Mouse (Mus musculus) left cerebral cortex, adult 9 months (tissue): ENCODE measurements around the gene Macrod1.
"Not testable (repeated sequence)": the region's sequence is repeated elsewhere in the genome, so short reads cannot be mapped to it uniquely, and the experiment has no call there.

Experiments
- DNase-seq, 2 experiments: peaks; one replicate each; pipeline ENCODE4 v3.0.0; 2022; ENCODE audit warnings: low spot score in 2 of 2

Gene Macrod1

DNA sequence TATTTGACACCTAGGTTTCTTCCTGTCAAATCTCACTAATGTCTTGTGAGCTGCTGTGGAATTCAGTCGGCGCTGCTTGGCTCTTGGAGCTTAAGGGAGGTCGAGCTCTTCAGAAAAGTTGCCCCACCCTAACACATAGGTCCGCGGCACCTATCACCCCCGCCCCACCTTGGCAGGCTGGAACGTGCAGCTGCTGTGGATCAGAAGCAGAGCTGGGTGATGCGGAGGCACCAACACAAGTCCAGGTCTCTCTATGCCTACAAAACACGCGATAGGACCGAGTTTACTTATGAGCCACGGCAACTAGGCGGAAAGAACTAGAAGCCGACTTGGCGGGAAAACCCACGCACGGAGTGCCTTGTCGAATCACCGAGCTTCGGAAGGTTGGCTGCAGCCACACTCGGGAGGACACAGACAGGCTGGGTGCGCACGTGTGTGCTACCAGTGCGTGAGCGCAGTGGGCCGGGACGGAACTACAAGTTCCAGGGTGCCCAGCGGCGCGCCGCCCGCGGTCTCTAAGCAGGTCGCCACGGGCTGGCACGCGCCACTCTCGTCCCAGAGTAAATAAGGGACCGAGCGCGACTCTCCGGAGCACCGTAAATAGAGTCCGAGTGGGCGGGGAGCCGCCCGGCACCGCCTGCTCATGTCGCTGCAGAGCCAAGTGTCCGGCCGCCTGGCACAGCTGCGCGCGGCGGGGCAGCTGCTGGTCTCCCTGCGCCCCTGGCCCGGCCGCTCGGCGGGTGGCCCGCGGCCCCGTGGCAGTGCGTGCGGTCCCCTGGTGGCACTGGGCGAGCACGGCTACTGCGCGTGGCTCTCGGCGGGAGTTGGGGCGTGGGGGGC lies at the start of gene Macrod1:
TSS of gene Macrod1 (plus strand) at position 563 of the 840 bp plus-strand sequence.
- DNase-seq = peak; percentile 61 to 86

GRCm38 (mm10) chr19:7006892-7007593 lies 49.6 kb upstream of the Macrod1 start:
- no peak for DNase-seq

GRCm38 (mm10) chr19:7012426-7012825 lies 44.2 kb upstream of the Macrod1 start:
- DNase-seq = no peak

DNA sequence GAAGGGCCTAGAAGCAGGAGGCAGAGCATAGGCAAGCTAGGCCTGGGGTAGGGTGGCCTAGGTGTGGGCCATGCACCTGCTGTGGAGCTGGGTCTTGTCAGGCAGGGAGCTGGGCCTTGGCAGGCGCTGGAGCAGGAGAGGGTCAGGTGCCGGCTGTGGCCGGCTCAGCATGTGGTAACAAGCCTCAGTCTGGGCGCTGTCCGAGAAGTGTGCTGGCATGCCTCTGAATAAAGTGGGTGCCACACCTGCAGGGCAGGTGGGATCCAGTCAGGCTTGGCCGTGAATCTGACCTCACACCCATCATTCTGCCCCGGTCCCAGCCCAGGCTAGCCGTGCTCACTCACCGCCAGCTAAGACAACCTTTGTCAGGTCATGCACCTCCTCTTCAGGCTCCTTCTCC lies 42.6 kb upstream of the Macrod1 start:
- no peak for DNase-seq

GRCm38 (mm10) chr19:7014481-7015135 lies 42.0 kb upstream of the Macrod1 start:
- no peak for DNase-seq

- no peak for DNase-seq
Observed at GRCm38 (mm10) chr19:7017541-7018457, 38.8 kb upstream of the Macrod1 start.

DNA sequence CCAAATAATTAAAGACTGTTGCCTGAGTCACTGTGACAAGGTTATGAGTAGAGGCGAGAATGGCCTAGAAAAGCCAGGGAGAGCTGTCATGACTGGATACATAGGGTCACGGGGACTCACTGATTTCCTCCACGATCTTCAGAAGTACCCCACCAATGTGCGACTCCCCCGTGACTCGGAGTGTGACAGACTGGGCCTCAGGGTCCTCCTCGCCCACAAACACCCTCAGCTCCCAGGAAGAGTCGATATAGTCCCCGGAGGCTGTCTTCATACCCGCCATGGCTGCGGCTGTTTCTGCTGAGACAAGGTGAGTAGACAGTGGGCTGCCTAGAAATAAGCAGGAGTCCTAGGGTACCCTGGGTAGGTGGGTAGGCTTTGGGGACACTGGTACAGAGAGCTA lies 38.1 kb upstream of the Macrod1 start:
- DNase-seq = no peak

DNA sequence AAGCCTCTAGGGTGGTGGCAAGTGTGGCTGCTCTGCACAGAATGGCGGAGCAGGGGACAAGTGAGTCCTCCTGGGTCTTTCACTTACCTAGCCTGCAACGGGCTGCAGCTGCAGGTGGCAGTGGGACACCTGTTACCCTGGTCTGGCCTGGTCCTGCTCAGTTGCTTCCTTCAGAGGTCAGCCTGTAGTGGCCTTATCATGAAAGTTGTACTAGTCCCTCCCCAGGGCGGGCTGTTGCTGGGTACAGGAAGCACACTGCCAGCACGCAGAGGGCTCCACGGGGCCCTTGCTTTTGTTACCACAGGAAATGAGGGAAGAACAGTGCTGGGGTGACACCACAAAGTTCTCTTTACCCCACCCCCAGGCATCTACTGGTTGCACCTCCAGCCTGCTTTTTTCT lies 37.4 kb upstream of the Macrod1 start, which contains the start of gene Fermt3:
TSS of gene Fermt3 (minus strand) at position 279 of the 400 bp plus-strand sequence.
- DNase-seq = peak in 1 of 2 experiments; percentile 36

DNA sequence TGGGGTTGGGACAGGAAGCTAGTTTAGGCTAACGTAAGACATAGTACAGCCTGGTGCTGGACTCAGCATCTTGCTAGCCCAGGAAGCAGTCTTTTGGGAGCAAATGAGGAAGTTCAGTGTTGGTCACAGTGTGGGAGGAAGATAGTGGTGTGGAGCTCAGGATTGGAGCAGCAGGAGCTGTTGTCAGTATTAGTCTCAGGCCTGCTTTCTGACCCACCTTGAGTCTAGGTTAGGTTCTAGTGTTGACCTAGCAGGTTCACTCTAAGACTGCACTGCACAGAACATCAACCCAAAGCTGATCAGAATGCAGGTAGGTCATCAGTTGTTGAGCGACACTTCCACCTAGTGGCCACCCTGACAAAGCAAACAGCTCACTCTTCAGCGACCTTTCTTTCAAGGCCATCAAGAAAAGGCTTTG lies 36.4 kb upstream of the Macrod1 start:
- no peak for DNase-seq

- DNase-seq = peak; percentile 70 to 80
Observed at GRCm38 (mm10) chr19:7029531-7029930, 27.1 kb upstream of the Macrod1 start.

- no peak for DNase-seq
Observed at GRCm38 (mm10) chr19:7034006-7034405, 22.6 kb upstream of the Macrod1 start.

GRCm38 (mm10) chr19:7039088-7039720 lies 17.4 kb upstream of the Macrod1 start:
- DNase-seq = peak in 1 of 2 experiments; percentile 51

DNA sequence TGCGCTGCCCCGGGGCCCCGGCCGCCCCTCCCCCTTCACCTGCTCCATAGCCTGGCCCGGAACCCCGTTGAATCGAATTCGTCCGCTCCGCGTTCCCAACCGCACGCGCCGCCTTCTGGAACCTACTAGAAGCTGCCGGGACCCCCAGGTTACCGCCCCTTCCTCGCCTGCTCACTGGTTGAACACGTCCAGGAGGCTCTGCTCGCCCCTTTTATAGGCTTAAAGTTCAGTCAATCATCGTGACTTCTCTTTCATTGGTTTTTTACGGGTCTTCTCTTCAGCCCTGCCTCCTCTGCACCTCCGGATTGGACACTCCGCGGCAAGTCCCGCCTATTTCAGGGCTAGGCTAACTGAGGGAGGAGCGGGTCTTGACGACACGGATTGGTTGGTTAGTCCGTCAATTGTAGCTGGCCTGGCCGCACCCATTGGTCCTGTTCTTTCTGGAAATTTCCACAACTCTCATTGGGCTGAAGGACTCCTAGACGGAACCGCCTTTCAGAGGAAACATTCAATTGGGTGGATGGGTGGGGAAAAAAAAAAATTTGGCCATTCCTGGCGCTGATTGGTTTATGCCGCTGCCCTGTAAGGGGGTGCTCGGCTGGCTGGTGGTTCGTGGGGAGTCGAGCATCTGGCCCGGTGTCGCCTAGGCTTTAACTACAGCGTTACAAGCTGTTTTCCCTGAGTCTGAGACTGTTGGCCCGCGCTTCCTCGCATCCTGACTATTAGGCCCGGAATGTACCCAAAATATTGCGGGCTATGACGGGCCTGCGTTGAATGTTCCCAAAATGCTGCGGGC lies 16.6 kb upstream of the Macrod1 start, which contains the start of gene Stip1:
TSS of gene Stip1 (minus strand) at position 127 of the 796 bp plus-strand sequence.
- peak; percentile 100 for DNase-seq

- no peak for DNase-seq
Observed at GRCm38 (mm10) chr19:7040637-7041130, 15.9 kb upstream of the Macrod1 start.

DNA sequence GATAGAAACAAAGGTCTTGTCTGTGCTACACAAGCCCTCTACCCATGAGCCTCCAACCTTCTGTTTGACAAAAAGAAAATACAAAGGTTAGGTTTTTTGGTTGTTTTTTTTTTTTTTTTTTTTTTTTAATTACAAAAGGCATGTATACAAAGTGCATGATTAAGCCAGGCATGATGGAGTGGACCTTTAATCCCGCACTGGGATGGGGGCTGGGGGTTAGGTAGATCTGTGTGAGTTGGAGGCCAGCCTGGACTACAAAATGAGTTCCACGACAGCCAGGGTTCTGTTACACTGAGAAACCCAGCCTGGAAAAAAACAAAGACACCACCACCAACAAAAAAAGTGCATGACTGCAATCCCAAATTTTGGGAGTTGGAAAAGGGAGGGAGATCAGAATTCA lies 15.4 kb upstream of the Macrod1 start:
- DNase-seq = no peak

GRCm38 (mm10) chr19:7044279-7044678 lies 12.3 kb upstream of the Macrod1 start:
- no peak for DNase-seq

DNA sequence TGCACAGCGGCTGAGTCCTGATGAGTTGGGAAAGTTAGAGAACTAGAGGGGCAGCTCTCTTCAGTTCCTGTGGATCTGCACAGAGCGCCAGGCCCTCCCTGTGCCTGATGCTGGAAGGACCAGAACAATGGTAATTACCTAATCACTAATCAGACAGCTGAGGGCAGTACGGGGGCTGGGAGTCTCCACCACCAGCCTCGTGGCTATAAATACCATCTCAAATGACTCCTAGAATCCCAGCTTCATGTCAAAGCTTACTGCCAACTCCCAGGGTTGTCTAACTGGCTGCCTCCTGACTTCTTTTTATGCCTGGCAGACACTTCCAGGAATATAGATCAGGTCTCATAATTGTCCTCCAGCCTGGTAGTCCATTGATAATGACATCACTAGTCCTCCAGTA lies 11.9 kb upstream of the Macrod1 start:
- DNase-seq = no peak

GRCm38 (mm10) chr19:7053382-7053781 lies 3.2 kb upstream of the Macrod1 start:
- not testable (repeated sequence) for DNase-seq

DNA sequence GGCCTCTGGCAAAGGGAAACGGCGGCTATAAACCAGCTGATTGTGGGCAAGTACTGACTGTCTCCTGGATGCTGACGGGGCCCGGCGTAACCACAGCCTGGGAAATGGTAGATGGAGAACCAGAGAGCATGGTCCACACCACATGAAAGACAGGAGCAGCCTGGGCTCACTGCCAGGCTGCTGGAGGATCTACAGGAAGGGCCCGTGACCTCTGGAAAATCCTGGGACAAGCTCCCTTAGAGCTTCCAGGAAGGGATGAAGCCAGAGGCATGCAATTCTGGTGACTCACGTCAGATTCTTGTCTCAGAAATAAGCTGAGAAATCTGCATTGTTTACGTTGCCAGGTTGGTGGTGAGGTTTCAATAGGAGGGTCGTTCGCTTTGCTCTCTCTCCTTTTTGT lies 1.8 kb upstream of the Macrod1 start:
- no peak for DNase-seq

DNA sequence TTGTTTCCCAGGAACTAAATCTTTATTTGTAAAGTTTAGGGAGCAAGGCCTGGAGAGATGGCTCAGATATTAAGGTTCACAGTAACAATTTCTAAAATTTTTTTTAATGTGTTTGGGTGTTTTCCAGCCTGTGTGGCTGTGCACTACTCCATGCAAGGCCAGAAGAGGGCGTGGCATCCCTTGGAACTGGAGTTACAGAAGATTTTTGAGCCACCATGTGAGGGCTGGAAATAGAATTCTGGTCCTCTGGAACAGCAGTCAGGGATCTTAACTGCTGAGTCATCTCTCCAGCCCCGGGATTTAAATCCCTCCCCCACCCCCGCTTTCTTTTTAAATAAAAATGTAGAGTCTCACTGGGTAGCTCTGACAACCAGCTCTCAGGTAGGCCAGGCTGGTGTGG lies 1.4 kb upstream of the Macrod1 start:
- DNase-seq = no peak
